Mouse (Mus musculus) adrenal gland (tissue): Measurements from ENCODE around the gene Vmn1r20.
"Not testable (repeated sequence)": the region's sequence is repeated elsewhere in the genome, so short reads cannot be mapped to it uniquely, and the experiment has no call there.

ENCODE experiments used
- intact Hi-C: fragments of 180-260 bp; cut with DNase I; formaldehyde crosslinking; loops from one replicate; pipeline ENCODE4 v1.15.1; 2025
- long read RNA-seq, 2 experiments: library from polyadenylated mRNA; unstranded; transcript quantifications; one replicate each; pipeline ENCODE4 v2.0.0; 2020; ENCODE audit warnings: borderline replicate concordance in 1 of 2; ENCODE audit not compliant: insufficient replicate concordance in 1 of 2

The Vmn1r20 gene
- long read RNA-seq, experiment 1: 0 reads
- long read RNA-seq, experiment 2: 0 reads

DNA sequence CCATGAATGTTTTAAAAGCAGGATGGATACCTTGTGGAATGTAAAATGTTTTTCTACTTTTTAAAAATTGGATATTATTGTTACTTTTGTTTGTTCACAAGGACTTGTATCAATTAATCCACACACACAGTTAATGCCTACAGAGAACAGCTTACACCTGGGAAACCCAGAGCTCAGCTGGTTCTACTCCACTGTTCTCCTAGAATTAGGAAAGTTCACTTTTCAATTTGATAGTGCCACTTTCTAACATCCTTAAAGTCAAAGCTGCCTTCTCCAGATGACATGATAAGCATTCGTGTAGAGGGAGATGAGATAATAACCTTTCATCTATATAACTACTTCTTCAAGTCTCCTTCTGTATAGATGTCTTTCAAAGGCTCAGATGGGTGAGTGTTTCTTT is at the start of gene Vmn1r20:
Gene Vmn1r20, plus strand, starts transcription at position 301 of the 400 bp plus-strand sequence.
- intact Hi-C loops: no loop called here

- intact Hi-C loops: no loop called here
Measured at GRCm38 (mm10) chr6:57395683-57396082, 33.0 kb upstream of the Vmn1r20 start, which contains the start of gene Vmn1r18. TSS of gene Vmn1r18 (minus strand) at chr6:57395783.

GRCm38 (mm10) chr6:57403480-57403879 is 25.2 kb upstream of the Vmn1r20 start, which contains the start of gene Vmn1r19:
TSS of gene Vmn1r19 (plus strand) at chr6:57403780.
- intact Hi-C loops: not testable (repeated sequence)

DNA sequence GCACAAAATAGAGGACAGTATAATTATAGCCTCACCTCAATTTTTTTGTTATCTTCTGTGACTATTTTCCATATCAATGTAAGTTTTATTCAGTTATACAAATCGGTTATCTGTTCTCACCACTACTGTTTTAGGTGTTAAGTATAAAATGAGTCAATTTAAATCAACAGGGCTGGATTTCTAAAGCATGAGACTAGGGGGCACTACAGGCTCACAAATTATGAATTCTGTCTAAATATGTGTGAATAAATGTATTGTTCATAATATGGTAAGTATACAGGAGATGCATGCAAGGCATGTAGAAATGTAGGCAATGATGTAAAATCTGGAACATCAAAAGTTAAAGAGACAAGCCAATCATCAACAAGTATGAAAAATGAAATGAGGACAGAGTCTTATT is 2.5 kb downstream of the Vmn1r20 start:
- intact Hi-C loops: loop anchor here (2.0 kb wide), 1 partner anchor 140 kb away; no protein-coding TSS in a partner anchor

DNA sequence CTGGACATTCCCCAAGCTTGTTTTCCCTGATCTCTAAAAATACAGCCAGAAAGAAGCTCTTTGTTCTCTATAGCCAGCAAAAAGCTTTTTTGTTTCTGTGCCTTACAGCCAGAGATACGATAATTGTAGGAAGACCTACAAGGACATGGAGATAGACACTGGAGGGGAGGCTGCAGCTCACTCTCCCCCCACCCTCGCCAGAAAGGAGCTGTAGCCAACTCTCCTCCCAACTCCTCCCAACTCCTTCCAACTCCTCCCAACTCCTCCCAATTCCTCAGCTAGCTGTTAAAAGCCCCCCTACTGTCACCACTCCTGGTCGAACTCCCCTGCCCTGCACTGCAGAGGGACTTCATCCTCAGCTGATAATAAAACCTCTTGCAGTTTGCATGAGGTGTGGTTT is 39.4 kb downstream of the Vmn1r20 start:
- intact Hi-C loops: not testable (repeated sequence)
